Mouse (Mus musculus): ENCODE measurements around the gene Hist1h4b.
A peak's percentile ranks its signal among the peaks of the same experiment; 100 is the strongest.

GRCm38 (mm10) chr13:23764324-23765171 is 7.7 kb downstream of the Hist1h4b start:
- TF ChIP-seq USF1 (IDR thresholded peaks at IDR 0.05; ENCODE audit: low read depth) (no peak), POLR2A (IDR thresholded peaks at IDR 0.05; ENCODE audit: insufficient read length, low read depth) (peak; percentile 6)

Measured in myocyte (in vitro differentiated cells).